Mouse (Mus musculus) R1 (cell line): Measurements from ENCODE around the gene Col4a1.

ENCODE experiments used
- DNase-seq: peaks from one replicate; pipeline ENCODE4 v3.0.0-alpha.2; 2018; ENCODE audit warnings: low read depth, low spot score

Col4a1 gene

DNA sequence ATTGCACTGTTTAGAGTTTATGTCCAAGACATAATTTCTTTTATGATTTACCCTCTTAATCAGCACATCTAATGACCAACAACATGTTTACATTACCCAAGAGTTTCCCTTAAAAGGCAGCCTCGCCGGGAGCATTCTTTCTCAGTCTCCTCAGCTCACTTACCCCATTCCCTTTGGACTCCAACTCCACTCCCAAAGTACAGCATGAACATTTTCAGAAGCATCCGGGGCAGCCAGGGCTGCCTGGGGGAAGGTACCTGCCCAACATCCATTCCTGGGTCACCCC lies 13.4 kb downstream of the Col4a1 start:
- no peak for DNase-seq

DNA sequence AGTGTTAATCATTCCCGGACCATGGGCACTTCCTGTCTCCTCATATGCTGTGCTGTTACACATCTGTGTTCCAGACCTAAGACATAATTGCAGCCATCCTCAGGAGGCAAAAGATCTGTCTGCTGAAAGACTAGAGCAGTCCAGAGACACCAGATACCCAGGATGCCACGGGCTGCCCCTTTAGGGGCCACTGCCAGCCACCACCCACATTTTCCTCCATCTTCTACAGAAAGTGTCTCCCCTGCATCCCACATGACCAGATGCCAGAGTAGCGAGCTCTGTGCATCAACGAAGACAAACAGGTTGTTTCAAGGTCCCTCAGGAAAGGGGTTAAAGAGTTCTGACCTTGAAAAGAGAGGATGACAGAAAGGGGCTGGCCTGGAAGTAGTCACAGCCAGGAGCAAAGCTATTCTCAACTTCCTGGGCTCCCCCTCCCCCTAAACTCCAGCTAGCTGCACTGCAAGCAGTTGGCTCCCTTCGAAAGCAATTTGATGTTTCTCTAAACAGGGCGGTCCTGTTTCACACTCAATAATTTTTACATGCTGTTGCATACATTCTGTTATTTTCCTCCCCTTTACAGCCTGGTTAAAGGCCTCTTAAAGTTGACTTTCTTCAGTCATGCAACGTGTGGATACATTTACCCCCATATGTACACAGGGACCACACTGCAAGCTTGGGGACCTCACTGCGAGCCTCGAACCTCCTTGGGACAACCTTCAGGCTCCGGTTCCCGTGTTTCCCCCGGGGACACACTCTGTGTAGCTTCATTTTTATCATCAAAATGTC lies 13.9 kb downstream of the Col4a1 start:
- DNase-seq = no peak

DNA sequence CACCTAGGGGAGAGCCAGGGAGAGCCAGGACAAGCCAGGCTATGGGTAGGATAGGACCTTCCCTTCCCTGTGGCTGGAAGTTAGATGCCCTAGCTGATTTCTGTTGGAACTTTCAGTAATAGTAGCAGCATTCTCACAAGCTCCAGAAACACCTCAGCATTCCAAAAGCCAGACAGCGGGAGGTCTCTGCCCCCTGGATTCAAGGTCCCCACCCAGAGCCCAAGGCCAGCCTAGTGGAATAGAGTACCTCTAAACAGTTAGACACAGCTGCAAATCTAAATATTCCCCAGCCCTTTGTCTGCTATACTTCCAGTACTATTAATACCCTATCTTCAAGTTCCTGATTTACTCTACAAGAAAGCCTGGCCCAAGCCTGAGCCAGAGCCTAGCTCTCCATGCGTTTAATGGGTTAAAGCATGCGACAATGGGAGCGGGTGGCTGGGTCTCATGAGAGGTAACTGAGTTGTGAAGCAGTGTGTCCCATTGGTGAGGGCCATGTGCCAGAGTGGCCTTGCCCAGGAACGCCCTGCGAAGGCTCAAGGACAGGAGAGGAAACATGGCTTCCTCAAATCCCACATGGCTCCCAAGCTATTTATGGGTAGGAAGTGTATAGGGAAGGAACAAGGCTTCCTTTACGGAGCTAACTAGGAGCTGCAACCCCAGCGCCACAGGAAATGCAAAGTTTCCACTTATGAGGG lies 15.3 kb downstream of the Col4a1 start:
- peak; percentile 48 for DNase-seq

DNA sequence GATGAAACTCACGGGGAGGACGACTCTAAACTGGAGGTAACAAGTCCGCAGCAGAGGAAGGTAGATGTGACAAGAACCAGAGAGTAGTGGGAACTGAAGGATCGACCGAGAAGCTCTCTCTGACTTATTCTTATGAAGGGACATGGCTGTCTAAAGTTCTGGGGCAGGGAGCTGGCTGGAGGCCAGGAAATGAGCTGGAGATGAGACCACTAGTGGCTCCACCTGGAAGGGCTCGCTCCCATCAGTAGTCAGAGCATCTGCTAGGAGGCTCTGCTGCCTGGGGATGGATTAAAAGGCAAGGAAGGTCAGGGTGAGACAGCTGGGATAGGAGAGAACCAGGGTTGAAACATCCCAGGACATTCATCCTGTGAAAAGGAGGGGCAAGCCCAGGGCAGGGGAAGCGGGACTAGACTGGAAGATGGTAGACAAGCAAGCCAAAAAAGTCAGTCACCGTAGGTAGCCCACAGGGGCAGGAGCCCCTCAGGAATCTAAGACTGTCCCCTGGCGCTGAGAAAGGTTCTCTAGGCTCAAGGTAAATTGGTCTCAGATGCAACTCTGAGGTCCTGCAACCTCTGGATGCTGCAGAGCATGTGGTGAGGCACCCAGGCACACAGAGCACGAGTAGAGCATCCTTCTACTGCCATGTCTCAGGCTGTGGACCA lies 16.2 kb downstream of the Col4a1 start:
- DNase-seq = no peak

DNA sequence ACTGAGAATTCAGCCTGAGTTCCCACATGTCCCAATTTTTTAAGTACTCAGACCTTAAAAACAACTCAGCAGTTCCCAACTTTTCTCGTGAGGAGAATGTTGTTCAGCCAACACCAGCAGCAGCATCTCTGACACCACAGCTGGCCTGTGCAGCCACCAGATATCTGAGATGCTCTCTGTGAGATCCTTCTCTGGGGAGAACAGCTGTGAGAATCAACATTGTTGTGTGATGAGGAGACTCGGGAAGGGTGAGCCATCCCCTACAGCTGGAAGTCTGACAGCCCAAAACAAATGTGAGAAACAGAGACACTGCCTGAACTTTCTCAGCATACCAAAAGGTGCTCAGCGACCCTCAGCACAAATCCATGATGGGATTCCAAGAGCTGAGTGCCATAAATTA lies 20.0 kb downstream of the Col4a1 start:
- no peak for DNase-seq

DNA sequence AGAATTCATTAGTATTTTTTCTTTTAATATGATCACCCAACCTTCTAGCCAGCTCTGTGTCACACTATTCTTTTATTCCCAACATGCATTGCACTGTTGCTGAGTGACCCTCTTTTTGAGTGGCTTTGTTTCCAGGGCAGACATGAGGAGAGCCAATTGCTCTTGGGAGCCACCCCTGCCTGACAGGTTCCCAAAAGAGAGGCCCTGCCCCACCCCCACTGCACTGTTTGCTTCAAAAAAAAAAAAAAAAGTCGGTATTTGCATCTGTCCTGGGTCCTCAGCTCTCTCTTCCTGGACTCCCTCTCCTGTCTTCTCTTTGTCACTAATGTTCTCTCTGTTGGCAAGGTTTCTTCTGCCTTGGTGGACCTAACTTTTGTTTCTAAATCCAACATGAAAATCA lies 22.1 kb downstream of the Col4a1 start:
- no peak for DNase-seq

DNA sequence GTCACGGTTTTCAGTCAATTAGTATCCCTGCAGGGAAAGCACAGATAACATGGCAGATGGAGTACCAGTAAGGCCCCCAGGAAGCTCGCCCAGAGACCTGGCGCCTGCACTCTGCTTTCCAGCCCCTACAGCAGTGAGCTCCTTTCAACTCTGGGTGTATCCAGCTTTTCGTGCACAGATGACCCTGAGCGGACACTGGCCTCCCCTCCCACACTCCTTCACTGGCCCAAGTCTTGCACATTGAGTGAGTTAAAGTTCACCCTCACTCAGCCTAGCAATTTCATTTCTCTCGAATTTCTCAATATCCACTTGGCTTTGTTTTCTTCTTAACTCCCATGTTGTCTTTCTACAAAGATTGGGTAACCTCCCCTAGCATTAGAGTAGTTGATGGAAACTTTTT lies 24.3 kb downstream of the Col4a1 start:
- DNase-seq = no peak

DNA sequence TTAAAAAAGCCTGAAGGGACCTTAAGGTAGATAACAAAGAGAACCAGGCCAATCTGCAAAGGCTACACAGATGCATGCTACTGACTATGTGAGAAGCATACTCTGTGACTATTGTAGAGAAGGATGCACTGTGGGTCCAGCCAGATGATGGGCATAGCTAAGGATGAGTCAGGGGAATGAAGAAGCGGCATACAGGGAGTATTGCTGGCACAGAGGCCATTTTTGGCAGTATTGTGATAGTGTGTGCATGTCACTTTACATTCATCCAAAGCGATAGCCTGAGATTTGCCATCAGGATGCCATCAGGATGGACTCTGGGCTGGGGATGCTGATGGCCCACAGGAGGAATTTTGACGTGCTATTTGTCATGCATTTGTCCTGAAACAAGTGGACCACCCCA lies 25.5 kb downstream of the Col4a1 start:
- no peak for DNase-seq

DNA sequence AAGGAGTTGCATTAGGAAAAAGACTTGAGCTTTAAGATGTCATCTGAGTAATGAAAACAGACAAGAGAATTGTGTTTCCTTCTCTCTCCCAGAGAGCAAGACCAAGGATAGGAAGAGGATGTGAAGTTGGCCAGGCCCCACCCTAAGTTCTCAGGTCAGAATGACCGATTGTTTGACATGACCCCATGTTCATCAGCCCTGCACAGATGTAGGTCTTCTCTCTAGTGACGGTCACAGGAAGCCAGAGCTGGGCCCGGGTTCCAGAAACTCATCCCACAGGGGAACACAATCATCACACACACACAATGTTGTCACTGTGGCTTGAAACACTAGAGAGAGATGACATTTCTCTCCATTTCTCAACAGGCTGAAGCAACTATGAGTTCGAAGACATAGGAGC lies 27.2 kb downstream of the Col4a1 start:
- DNase-seq = no peak

DNA sequence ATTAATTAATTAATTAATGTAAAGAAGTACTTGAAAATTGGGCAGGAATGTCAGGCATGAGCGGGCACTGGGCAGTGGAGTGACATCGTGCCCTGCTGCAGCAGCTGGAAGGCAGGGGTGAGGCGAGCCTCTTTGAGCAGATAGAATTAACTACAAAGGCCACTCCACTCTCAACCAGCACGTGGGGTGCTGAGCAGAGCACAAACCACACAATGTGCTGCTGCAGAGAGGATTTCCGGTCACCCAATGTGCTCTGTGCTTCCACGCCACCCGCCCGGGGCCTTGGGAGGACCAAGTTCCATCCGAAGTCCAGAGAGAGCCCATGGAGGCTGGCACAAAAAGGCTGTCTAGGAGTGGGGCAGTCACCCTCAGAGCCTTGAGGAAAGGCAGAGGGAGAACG lies 29.4 kb downstream of the Col4a1 start:
- no peak for DNase-seq

DNA sequence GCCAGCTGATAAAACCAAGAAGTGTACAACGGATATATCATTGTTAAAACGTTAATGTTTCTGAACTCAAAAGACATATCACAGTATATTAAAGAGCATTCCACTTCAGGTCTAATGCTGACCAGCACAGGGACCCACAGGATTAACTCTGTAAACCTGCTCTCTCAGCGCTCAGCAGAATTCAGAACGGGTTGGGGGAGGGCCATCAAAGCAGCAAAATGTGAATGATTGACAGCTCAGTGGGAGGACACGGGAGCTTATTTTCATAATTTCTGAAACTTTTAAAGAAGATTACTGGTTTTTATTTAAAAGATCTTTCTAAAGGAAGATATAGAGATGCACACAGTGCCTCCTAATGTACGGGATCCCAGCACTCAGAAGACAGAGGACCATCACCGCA lies 29.9 kb downstream of the Col4a1 start:
- DNase-seq = no peak

DNA sequence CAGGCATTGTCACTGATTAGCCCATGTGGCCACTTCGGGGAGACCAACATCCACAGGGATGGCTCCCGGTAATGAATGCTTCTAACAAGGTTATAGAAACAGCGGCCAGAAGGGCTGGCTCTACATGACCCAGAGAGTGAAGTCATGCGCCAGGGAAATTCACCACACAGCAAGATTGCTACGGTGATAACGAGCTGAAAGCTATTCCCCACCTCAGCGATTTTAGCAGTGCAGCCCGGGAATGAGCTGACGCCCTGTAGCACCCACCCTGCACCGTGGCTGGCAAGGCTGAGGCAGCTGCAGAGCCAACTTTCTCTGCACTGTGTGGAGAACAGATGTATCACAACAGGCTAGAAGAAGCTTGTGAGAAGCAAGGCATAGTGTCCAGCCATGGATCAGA lies 30.5 kb downstream of the Col4a1 start:
- no peak for DNase-seq

DNA sequence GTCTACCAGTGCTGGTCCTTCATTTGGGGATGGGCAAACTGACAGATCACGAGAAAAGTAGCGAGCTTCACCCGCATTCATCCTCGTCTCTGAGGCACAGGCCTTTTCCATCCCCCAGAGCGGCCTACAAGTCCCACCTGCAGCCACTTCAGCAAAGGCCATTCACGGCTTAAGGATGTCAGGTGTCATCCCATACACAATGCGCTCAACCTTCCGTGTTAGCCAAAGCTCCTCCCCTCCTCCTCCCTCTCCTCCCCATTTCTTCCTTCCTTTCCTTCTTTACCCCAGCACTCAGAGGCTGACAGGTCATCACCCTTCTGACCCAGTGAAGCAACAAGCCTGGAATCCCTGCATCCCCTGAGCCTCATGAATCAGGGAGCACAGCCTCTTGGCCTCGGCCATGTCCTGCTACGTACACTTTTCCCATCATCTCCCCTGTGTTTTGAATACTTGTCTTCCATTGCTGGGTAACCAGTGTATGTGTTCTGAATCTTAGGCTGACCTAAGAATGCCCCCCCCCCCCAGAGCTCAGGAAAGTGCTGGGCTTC lies 31.8 kb downstream of the Col4a1 start:
- DNase-seq = no peak

DNA sequence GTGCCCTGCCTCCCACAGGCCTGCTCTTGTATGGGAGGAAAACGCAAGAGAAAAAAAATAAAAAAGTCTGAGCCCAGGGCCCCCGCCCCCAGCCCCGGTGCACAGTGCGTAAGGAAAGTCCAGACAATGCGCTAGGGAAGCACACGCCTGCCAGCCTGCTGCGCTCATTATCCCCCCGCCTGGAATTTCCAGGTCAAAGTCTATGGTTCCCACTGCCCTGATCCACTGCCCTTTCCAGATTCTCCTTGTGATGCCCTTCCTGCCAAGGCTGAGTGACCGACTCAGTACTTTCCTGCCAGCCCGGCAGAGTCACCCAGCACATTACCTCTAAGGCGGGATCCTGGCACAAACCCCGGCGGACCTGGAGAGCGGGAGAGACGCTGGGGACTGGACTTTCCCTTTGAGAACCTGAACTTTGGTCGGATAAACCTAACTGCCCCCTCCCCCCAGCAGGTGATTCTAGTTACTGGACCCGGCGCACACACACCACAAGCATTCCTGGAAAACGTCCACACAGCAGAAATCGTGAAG lies 33.3 kb downstream of the Col4a1 start:
- peak; percentile 85 for DNase-seq

DNA sequence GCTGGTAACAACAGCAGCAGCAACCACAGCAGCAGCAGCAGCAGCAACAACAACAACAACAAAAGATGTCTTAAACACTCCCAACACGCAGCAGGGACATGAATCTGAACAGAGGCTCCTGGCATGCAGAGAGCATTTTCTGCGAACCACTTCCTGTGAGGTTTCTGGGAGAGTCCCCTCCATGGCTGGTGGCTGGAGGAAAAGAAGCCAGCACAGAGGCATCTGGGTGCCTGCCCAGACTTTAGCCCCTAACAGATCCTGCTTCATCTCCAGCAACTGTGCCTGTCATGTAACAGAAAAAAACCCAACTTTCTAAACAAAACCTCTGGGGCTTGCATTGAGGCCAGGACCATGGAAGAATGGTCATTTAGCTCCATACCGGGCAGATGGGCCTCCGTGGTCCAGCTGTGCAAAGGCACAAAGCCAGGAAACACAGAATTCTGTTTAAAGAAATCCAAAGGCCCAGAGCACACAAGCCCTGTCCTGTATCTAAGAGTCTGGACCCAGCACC lies 34.5 kb downstream of the Col4a1 start:
- DNase-seq = no peak

DNA sequence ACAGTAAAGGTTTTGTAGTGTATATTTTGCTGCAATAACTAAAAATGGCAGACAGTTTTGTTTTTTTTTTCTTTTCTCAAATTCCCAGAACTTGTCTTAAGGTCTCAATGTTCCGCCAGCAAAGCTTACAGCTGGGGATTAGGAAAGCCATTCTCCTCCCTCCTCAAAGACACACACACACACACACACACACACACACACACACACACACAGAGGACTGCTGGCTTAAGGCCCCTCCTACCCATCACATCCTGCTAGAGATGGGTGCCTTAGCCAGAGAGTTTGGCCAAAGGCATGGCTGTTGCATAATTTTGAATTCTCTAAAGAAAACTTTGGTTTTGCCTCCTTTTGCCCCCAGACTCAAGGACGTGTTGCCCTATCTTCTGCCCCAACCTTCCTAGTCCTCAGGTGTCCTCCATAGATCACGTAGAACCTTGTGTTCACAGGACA lies 35.0 kb downstream of the Col4a1 start:
- no peak for DNase-seq

DNA sequence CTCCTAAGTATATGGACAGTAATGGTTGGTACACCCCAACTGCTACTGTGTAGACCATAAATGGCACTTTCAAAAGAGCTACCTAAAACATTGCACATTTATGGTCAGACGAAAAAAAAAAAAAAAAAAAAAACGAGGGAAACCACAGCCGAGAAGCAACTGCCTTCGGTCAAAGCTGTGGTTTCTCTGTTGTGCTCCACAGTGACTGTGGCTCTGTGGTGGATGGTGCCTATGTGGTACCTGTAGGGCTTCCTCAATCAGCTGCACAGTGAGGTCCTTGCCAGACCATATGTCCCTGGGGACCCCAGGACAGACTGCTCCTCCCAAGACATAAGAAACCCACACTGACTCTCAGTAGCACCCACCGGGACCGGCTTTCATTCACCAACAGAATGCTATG lies 36.3 kb downstream of the Col4a1 start:
- DNase-seq = no peak

DNA sequence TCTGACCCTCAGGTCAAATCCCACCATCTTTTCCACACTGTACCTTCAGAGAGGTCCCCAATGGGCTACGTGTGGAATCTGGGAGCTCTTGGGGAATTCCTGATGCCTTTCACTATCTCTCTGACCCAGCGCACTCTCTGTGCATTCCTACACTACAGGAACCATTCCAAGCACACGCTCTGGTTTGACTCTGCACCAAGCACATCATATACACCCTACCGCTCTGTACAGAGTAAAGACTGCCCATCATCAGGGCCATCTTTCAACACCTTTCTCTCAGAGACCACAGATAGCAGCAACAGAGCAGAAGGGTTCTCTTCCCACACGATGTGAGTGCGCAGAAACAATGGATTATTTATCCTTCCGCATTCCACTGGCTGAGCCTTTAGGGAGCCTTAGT lies 38.2 kb downstream of the Col4a1 start:
- DNase-seq = no peak

DNA sequence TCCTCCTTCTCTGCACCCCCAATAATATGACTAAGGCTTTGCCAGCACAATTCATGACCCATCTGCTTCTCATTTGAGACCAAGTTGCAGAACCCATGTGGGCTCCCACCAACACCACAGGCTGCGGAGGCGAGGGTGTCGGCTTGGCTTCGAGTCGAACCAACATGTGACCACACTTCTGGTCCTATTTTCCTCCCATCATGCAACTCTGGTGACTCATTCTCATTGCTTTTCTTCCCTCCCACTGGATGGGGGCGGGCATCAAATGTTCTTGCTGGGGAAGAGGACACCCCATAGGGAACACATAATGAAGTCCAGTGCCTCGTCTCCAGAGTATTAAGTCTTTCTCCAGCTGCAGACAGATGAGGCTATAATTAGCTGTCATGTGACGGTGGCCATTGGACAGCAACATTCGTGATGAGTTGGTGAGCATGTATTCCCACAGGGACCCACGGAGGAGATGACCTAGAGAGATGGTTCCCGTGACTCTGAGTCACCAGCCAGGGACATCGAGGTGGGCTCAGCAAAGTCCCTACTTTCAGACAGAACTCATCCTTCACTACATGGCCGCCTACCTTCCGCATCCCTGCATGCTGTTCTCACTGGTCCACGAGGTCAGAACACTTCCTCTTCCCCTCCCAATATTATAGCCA lies 39.0 kb downstream of the Col4a1 start:
- DNase-seq = no peak

DNA sequence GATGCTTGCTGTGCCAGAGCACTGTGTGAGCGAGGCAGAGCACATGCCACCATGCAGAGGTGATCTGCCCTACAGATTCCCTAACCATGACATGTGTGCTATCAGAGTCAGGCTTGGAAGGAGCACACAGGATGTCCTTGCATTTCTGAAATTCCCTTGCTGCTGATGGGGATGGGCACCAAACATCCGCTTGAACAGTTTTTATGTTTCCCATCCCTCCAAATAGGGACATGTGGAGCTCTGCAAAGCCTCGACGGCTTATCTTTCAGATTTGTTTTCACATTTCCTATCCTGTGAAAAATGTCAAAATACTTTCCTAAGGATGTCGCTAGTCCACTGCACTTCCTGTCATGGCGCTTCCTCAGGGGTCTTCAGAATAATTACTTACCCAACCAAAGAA lies 40.4 kb downstream of the Col4a1 start:
- DNase-seq = no peak

DNA sequence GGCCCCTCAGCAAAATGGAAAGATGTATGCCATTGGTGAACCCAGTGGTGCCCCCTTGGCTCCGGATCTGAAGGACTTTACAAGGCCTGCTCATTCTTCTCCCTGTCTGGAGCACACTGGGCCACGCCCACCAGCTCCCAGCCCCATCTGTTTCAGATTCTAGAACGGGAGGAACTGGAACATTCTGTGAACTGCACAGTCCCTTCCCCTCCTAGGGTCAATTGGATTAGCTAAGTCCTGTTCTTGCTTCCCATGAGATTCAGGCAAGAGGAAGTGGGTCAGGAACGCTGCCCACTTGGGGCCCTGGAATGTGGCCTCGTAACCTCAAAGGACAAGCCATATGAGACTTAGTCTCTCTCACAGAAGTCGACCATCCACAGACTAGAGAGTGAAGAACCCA lies 41.8 kb downstream of the Col4a1 start:
- DNase-seq = no peak

DNA sequence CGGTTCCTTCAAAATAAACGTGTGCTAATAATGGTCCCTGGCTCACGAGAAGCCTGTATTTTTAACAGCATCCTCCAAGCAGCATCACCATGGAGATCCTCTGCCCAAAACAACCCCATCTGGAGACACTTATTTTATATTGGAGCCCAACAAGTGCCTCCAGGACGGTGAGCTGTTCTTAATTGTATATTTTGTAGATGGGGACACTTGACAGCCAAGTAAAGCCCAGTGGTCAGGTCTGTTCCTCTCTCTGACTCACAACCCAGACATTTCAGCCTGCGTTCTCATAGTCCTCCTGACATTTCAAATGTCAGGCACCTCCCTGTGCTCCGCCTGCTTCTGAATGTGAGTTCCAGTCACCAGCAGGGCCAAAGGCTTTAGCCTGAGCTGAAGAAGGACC lies 43.9 kb downstream of the Col4a1 start:
- no peak for DNase-seq
